Mouse (Mus musculus) left cerebral cortex, adult 2 months (tissue): ENCODE results near the gene Olfr1002. TPM values are rescaled to one million over a fixed set of nuclear protein-coding genes. Genes with fewer than 3 reads are reported as not detected.
"Not testable (repeated sequence)": the region's sequence is repeated elsewhere in the genome, so short reads cannot be mapped to it uniquely, and the experiment has no call there.

Experiments
- DNase-seq, 2 experiments: peaks; one replicate each; pipeline ENCODE4 v3.0.0; 2021 to 2022; ENCODE audit warnings: low spot score in 2 of 2, mixed read lengths in 1 of 2; ENCODE audit errors: extremely low spot score in 1 of 2
- H3K27ac ChIP-seq: fragments of 200-600 bp; 2 replicates; pipeline ENCODE4 v1.8.1; 2022
- H3K4me3 ChIP-seq: fragments of 200-600 bp; 2 replicates; pipeline ENCODE4 v1.8.1; 2022
- CTCF ChIP-seq: fragments of 200-600 bp; IDR thresholded peaks from 2 replicates; pipeline ENCODE4 v1.8.1; 2022; ENCODE audit warnings: antibody characterized with exemption, mild to moderate bottlenecking, moderate library complexity
- intact Hi-C: fragments of 180-260 bp; cut with DNase I; formaldehyde crosslinking; loops from one replicate; pipeline ENCODE4 v1.15.1; 2025
- long read RNA-seq, 2 experiments: library from polyadenylated mRNA; stranded (forward); transcript quantifications; one replicate each; pipeline ENCODE4 v2.0.0; 2021; ENCODE audit warnings: borderline mapping rate in 2 of 2
- total RNA-seq, 2 experiments: library from RNA; stranded (reverse); gene quantifications; 2 replicates each; pipeline ENCODE4 v1.2.3; 2021

Gene Olfr1002
- not detected for total RNA-seq
- long read RNA-seq, experiment 1: 0 reads
- long read RNA-seq, experiment 2: 0 reads

- no peak for DNase-seq
- Histone ChIP-seq H3K4me3 (no peak within 1 kb of the TSS), H3K27ac (no peak within 1 kb of the TSS)
- intact Hi-C loops: no loop called here
- TF ChIP-seq CTCF: no peak
Measured at GRCm38 (mm10) chr2:85650604-85651003, at the start of gene Olfr1002. Olfr1002 (minus strand) TSS chr2:85650704.

DNA sequence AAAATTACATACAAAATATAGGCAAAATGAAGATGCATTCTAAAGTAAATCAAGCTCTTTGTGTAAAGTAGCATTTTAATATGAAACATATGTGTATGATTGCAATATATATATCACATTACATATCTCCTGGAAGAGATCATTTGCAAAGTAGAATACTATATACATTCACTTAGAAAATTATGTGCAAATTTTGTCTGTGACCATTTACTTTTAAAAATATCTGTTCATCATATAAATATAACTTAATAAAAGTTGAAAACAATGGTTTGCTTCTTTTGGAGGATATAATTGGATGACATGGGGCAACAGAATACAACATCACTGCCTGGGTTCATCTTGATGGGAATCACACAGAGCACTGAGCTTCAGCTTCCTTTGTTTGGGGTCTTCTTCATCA, 38.6 kb upstream of the Olfr1002 start, which contains the start of gene Olfr1008:
Gene Olfr1008 (plus strand): TSS at position 301 of the 400 bp plus-strand sequence.
- Histone ChIP-seq H3K4me3 (no peak within 1 kb of the TSS), H3K27ac (no peak within 1 kb of the TSS)
- intact Hi-C loops: no loop called here
- DNase-seq: no peak
- TF ChIP-seq CTCF: no peak

DNA sequence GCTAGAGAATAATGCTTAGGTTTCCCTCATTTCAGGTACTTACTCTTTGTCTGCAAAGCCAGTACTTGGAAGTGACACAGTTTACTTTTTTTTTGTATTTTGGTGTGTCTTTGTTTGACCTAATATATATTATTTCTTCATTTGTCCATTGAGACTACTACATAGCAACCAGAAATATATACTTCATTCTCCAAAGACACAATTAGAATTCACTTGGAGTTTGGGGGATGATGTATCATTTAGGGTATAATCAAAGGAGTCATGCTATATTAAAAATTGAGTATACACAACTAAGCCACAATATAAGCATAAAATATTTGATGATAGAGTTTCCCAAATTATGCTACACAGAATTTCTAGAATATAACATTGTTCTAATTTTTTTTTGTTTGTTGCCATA, 28.2 kb upstream of the Olfr1002 start, which contains the start of gene Olfr1006:
Gene Olfr1006 (minus strand): TSS at position 101 of the 400 bp plus-strand sequence.
- Histone ChIP-seq H3K27ac (no peak within 1 kb of the TSS), H3K4me3 (no peak within 1 kb of the TSS)
- intact Hi-C loops: no loop called here
- no peak for DNase-seq
- TF ChIP-seq CTCF: no peak

GRCm38 (mm10) chr2:85664355-85664754, 13.9 kb upstream of the Olfr1002 start, which contains the start of gene Olfr154:
Olfr154 (minus strand) TSS chr2:85664455.
- intact Hi-C loops, H3K4me3 ChIP-seq, DNase-seq, H3K27ac ChIP-seq: not testable (repeated sequence)

GRCm38 (mm10) chr2:85611803-85612202, 38.7 kb downstream of the Olfr1002 start, which contains the start of gene Olfr1000:
Olfr1000 (minus strand) TSS chr2:85611903.
- intact Hi-C loops: no loop called here
- H3K4me3 ChIP-seq: no peak within 1 kb of the TSS
- H3K27ac ChIP-seq: no peak within 1 kb of the TSS
- no peak for DNase-seq
- no peak for TF ChIP-seq CTCF

Other genes starting within 250 kb of the Olfr1002 start
- gene Olfr992, start 241.2 kb downstream of the Olfr1002 start, total RNA-seq: not detected
- not detected for gene Olfr993, start 235.8 kb downstream of the Olfr1002 start, total RNA-seq
- gene Olfr994, start 214.3 kb downstream of the Olfr1002 start, total RNA-seq: not detected
- gene Olfr995, start 207.1 kb downstream of the Olfr1002 start, total RNA-seq: not detected
- gene 4833423E24Rik, start 131.7 kb downstream of the Olfr1002 start, total RNA-seq: not detected
- not detected for gene Olfr996, start 71.5 kb downstream of the Olfr1002 start, total RNA-seq
- not detected for gene Olfr998, start 61.8 kb downstream of the Olfr1002 start, total RNA-seq
- gene Olfr1000, start 38.8 kb downstream of the Olfr1002 start, total RNA-seq: not detected
- not detected for gene Olfr154, start 13.8 kb upstream of the Olfr1002 start, total RNA-seq
- gene Olfr1006, start 28.1 kb upstream of the Olfr1002 start, total RNA-seq: not detected
- not detected for gene Olfr1008, start 38.7 kb upstream of the Olfr1002 start, total RNA-seq
- not detected for gene Olfr1009, start 64.7 kb upstream of the Olfr1002 start, total RNA-seq
- gene Olfr1012, start 112.1 kb upstream of the Olfr1002 start, total RNA-seq: not detected
- not detected for gene Olfr1013, start 116.4 kb upstream of the Olfr1002 start, total RNA-seq
- not detected for gene Olfr1014, start 122.0 kb upstream of the Olfr1002 start, total RNA-seq
- gene Olfr1015, start 131.3 kb upstream of the Olfr1002 start, total RNA-seq: not detected
- gene Olfr1016, start 151.8 kb upstream of the Olfr1002 start, total RNA-seq: not detected
- not detected for gene Olfr1018, start 167.8 kb upstream of the Olfr1002 start, total RNA-seq
- gene Olfr1019, start 194.8 kb upstream of the Olfr1002 start, total RNA-seq: not detected
- not detected for gene Olfr1020, start 196.3 kb upstream of the Olfr1002 start, total RNA-seq
- gene Olfr1022, start 217.9 kb upstream of the Olfr1002 start, total RNA-seq: not detected
- not detected for gene Olfr1023, start 234.9 kb upstream of the Olfr1002 start, total RNA-seq